Mouse (Mus musculus) kidney, postnatal 0 days (tissue): ENCODE measurements around the gene 2310011J03Rik. TPM values are rescaled to one million over a fixed set of nuclear protein-coding genes. Genes with fewer than 3 reads are reported as not detected.
A peak's percentile ranks its signal among the peaks of the same experiment; 100 is the strongest.

Experiments used
- ATAC-seq: fragments of 200-750 bp; cut with Nextera tagmentation; replicated peaks from 2 replicates; pipeline ENCODE4 v1.8.0; 2017; ENCODE audit warnings: low read depth, moderate number of reproducible peaks, moderate TSS enrichment, moderate library complexity; ENCODE audit not compliant: low FRiP score
- DNase-seq: peaks from one replicate; pipeline ENCODE4 v3.0.0-alpha.2; 2016; ENCODE audit warnings: low spot score
- H3K27ac ChIP-seq: fragments of 300-500 bp; sonication (generic); 2 replicates; pipeline ENCODE4 v1.5.1; 2014; ENCODE audit warnings: mild to moderate bottlenecking
- H3K27me3 ChIP-seq: fragments of 300-500 bp; sonication (generic); 2 replicates; pipeline ENCODE4 v1.6.1; 2014; ENCODE audit warnings: low read length, mixed read lengths; ENCODE audit not compliant: insufficient read depth
- H3K36me3 ChIP-seq: fragments of 300-500 bp; sonication (generic); 2 replicates; pipeline ENCODE4 v1.6.1; 2014; ENCODE audit warnings: low read length, mixed read lengths; ENCODE audit not compliant: insufficient read depth
- H3K4me1 ChIP-seq: fragments of 300-500 bp; sonication (generic); replicated peaks from 2 replicates; pipeline ENCODE4 v1.6.1; 2014; ENCODE audit warnings: antibody characterized with exemption, low read length, mixed read lengths; ENCODE audit not compliant: insufficient read depth
- H3K4me2 ChIP-seq: fragments of 300-500 bp; sonication (generic); 2 replicates; pipeline ENCODE4 v1.6.1; 2014; ENCODE audit warnings: mild to moderate bottlenecking, low read length, moderate library complexity, mixed read lengths
- H3K4me3 ChIP-seq: fragments of 300-500 bp; sonication (generic); replicated peaks from 2 replicates; pipeline ENCODE4 v1.5.1; 2014; ENCODE audit warnings: low read depth, low read length
- H3K9ac ChIP-seq: fragments of 300-500 bp; sonication (generic); 2 replicates; pipeline ENCODE4 v1.6.1; 2014; ENCODE audit warnings: low read depth, low read length
- H3K9me3 ChIP-seq: fragments of 300-500 bp; sonication (generic); replicated peaks from 2 replicates; pipeline ENCODE4 v1.6.1; 2016; ENCODE audit warnings: low read length, inconsistent platforms, mixed read lengths
- CTCF ChIP-seq: IDR thresholded peaks from 2 replicates; pipeline ENCODE4 v1.5.1; 2016; ENCODE audit warnings: antibody characterized with exemption, low read depth, mild to moderate bottlenecking, moderate library complexity
- WGBS: fragments of 180-500 bp; shearing (Covaris S2); extraction: QIAGEN DNeasy Blood & Tissue Kit; methylation state at CpG from one replicate; pipeline ENCODE4 v1.1.7; 2014; 5-methylcytosine and 5-hydroxymethylcytosine counted together
- polyA plus RNA-seq: library from polyadenylated mRNA; unstranded; fragments of >200 nt; fragmentation: Nextera tagmentation; extraction: Ambion mirVana; gene quantifications from 2 replicates; pipeline ENCODE4 v1.2.1, GENCODE M21; 2015

2310011J03Rik gene
- polyA plus RNA-seq, 1 experiment from 2014 or later: 52.2 TPM

- H3K4me3 ChIP-seq: peak within 1 kb of the TSS; percentile 97
- peak within 1 kb of the TSS; percentile 90 for H3K4me2 ChIP-seq
- peak; percentile 99 for DNase-seq
- H3K27me3 ChIP-seq: peaks cover 4% of the 10 kb centered on the region; the same call in 1 of the 2 replicates
- peak within 1 kb of the TSS; percentile 95 for H3K27ac ChIP-seq
- H3K9me3 ChIP-seq: no peaks in the 10 kb centered on the region
- H3K36me3 ChIP-seq: peaks cover 17% of the 10 kb centered on the region
- peak; percentile 89 for ATAC-seq
- peak; percentile 77 for TF ChIP-seq CTCF
- WGBS: under 1% methylated on average over 72 of the region's 72 CpGs
- no peaks in the 10 kb centered on the region; the same call in 1 of the 2 replicates for H3K4me1 ChIP-seq
- peak within 1 kb of the TSS; percentile 99 for H3K9ac ChIP-seq
Measured at GRCm38 (mm10) chr10:80292251-80293146, 27.8 kb downstream of the 2310011J03Rik start, which contains the start of gene Rps15. Gene Rps15, plus strand, starts transcription at chr10:80292453.

GRCm38 (mm10) chr10:80288657-80289056, 31.7 kb downstream of the 2310011J03Rik start:
- ATAC-seq: no peak
- H3K36me3 ChIP-seq: peaks cover 38% of the 10 kb centered on the region

GRCm38 (mm10) chr10:80288097-80288496, 32.2 kb downstream of the 2310011J03Rik start:
- no peak overlapping the region for H3K9ac ChIP-seq
- ATAC-seq (no peak), DNase-seq (no peak)
- no peak overlapping the region for H3K4me2 ChIP-seq
- H3K36me3 ChIP-seq: peaks cover 44% of the 10 kb centered on the region
- no peak overlapping the region for H3K27ac ChIP-seq
- 88% methylated on average over 12 of the region's 12 CpGs for WGBS
- no peaks in the 10 kb centered on the region for H3K27me3 ChIP-seq
- no peak overlapping the region for H3K4me3 ChIP-seq
- TF ChIP-seq CTCF: no peak
- no peaks in the 10 kb centered on the region for H3K9me3 ChIP-seq
- no peaks in the 10 kb centered on the region for H3K4me1 ChIP-seq

More at GRCm38 (mm10) chr10:80288657-80289056, 31.7 kb downstream of the 2310011J03Rik start:
- no peak for DNase-seq
- peak; percentile 42 for TF ChIP-seq CTCF
- Histone ChIP-seq H3K4me2 (no peak overlapping the region), H3K4me1 (no peaks in the 10 kb centered on the region), H3K9me3 (no peaks in the 10 kb centered on the region), H3K27me3 (no peaks in the 10 kb centered on the region), H3K9ac (no peak overlapping the region), H3K4me3 (no peak overlapping the region), H3K27ac (no peak overlapping the region)
- 69% methylated on average over 8 of the region's 8 CpGs for WGBS

- H3K4me2 ChIP-seq: no peak overlapping the region
- DNase-seq (no peak), ATAC-seq (no peak)
- H3K36me3 ChIP-seq: peaks cover 52% of the 10 kb centered on the region
- no peaks in the 10 kb centered on the region for H3K4me1 ChIP-seq
- H3K9me3 ChIP-seq: no peaks in the 10 kb centered on the region
- no peak overlapping the region for H3K4me3 ChIP-seq
- H3K27ac ChIP-seq: no peak overlapping the region
- 64% methylated on average over 9 of the region's 15 CpGs for WGBS
- no peak overlapping the region for H3K9ac ChIP-seq
- no peaks in the 10 kb centered on the region for H3K27me3 ChIP-seq
- no peak for TF ChIP-seq CTCF
Measured at GRCm38 (mm10) chr10:80285222-80286070, 34.9 kb downstream of the 2310011J03Rik start.

- ATAC-seq: no peak
- no peak overlapping the region for H3K4me2 ChIP-seq
- DNase-seq: no peak
- no peak overlapping the region for H3K9ac ChIP-seq
- peak overlapping the region; percentile 82 for H3K27ac ChIP-seq
- 79% methylated on average over 20 of the region's 20 CpGs for WGBS
- H3K27me3 ChIP-seq: no peaks in the 10 kb centered on the region
- no peaks in the 10 kb centered on the region for H3K9me3 ChIP-seq
- H3K4me3 ChIP-seq: no peak overlapping the region
- no peaks in the 10 kb centered on the region for H3K4me1 ChIP-seq
- no peak for TF ChIP-seq CTCF
- peaks cover 71% of the 10 kb centered on the region for H3K36me3 ChIP-seq
Measured at GRCm38 (mm10) chr10:80282481-80283441, 37.6 kb downstream of the 2310011J03Rik start.
